Mouse (Mus musculus) adrenal gland, adult (tissue): Measurements from ENCODE around the gene Desi1.

Experiments
- DNase-seq, 2 experiments: peaks; one replicate each; pipeline ENCODE4 v3.0.0; 2022 to 2023; ENCODE audit warnings: low spot score in 1 of 2; ENCODE audit not compliant: inconsistent age in 2 of 2

Gene Desi1

DNA sequence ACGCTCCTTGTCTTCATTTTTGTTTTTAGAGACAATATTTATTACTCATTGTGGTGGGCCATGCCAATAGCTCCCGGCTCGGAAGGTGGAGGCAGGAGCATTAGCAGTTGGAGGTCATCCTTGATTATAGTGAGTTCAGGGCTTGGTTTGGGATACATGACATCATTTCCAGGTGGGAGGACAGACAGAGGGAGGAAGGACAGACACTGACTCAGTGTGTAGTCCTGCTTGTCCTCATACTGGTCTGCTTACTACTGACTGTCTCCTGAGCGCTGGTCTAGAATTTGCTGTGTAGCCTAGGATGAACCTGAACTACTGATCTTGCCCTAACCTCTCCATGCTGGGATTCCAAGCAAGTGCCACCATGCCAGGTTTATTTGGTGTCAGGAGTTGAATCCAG is at the start of gene Desi1:
Gene Desi1, minus strand, starts transcription at position 101 of the 400 bp plus-strand sequence.
- DNase-seq, result no peak

DNA sequence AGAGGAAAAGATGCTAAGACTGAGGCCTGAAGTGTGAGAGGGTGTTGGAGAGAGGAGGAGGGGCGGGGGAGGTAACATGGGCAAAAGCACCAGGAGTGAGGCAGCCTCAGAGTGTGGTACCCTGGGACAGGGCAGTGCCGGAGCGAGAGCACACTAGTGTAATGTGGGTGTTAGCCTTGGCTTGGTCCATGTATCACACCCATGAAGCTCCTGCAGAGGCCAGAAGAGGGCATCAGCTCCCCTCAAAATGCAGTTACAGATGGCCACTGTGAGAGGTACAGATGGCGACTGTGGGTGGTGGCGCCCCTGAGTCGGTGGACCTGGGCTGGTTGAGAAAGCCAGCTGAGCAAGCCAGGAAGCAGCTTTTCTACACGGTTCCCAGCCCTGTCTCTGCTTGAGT is 47.5 kb upstream of the Desi1 start:
- DNase-seq, result peak; percentile 17 to 68

DNA sequence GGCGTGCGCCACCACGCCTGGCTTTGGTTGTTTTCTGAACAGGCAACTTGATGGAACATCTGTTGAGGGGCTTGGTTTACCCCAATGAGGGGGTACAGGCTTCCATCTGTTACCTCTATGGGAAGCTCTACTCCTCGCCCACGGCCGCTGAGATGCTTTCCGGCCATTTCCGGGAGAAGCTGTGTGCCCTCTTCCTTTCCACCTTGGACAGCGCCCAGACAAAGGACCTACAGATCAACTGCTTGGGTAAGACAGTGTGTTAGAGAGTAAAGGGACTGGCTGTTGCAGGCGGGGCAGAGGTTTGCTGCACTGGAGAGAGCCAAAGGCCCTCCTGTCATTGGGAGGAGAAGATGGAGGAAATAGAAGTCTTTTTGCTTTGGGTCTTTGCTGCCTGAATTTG is 46.2 kb upstream of the Desi1 start:
- DNase-seq, result no peak

DNA sequence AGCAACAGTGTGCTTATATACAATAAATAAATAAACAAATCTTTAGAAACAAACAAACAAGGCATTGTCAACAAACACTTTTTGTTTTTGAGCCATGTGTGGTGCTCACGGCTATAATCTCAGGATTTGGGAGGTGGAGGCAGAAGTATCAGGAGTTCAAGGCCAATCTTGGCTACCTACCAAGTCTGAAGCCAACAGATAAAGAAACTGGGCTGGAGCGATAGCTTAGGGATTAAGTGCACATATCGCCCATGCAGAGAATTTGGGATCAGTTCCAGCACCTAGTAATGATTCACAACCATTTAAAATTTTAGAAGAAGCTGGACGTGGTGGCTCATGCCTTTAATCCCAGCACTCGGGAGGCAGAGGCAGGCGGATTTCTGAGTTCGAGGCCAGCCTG is 39.8 kb upstream of the Desi1 start:
- no peak for DNase-seq

DNA sequence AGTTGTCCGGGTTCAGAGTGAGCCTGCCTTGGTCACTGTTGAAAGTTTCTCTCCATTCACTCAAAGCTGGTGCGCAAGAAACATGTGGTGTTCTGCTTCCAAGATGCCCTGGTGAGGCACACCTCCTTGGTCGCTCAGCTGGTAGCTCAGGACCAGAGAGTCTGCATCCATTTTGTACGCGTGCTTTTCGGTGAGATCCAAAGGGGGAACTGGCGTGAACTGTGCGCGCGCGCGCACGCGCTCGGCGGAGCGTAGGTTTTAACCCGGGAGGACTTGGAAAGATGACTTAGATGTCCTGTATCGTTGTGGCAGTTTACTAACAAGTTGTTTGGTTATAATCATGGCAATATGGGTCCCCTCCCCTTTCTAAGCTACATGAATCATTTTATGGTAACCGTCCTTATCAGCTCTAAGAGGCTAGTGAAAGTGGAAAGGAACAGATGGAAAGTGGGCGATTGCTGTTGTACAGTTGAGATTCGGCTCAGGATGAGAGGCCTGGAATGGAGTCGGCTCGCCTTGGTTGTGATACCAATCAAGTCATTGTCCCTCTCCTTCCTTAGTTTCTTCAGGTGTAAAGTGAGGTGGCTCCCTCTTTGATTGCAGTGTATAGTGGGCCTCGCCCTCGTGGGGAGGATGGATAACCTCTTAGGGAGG is 38.3 kb upstream of the Desi1 start:
- DNase-seq, result no peak

DNA sequence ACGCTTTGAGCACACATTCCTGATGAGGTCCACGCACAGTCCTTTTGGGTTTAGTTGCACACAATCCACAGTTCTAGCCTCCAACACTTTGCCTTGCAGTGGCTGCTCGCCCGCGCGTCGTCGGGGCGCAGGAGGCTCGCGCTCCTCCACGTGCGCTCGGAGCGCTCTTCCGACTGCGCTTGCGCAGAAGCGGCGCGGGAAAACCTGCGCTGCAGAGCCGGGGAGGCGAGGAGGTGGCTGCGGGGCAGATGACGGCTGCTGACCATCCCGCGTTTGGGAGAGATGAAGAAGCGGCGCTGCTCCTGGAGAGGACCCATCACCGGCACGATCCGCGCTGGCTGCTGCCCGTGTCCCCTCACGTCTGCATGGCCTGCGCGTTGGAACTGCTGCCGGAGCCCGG is 36.2 kb upstream of the Desi1 start, which contains the start of gene Mei1:
Gene Mei1, plus strand, starts transcription at position 99 of the 400 bp plus-strand sequence.
- DNase-seq, result no peak

DNA sequence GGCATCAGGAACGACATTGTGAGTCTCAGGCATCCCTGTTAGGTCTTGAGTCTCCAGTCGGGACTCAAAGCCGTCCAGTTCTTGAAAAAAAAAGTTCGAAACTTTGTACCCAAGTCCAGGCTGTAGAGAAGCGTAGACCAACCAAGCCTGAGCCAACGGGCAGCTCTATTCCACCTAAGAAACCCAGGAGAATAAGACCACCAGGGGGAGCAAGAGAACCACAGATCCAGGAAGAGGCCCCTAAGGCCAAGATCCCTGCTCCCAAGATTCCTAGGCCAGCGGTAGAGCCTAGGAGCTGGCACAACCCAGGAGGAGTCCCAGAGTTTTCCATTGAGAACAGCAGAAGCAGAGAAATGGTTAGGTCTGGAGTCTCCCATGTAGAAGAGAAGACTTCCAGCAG is 31.8 kb upstream of the Desi1 start:
- DNase-seq, result peak; percentile 65 to 94

DNA sequence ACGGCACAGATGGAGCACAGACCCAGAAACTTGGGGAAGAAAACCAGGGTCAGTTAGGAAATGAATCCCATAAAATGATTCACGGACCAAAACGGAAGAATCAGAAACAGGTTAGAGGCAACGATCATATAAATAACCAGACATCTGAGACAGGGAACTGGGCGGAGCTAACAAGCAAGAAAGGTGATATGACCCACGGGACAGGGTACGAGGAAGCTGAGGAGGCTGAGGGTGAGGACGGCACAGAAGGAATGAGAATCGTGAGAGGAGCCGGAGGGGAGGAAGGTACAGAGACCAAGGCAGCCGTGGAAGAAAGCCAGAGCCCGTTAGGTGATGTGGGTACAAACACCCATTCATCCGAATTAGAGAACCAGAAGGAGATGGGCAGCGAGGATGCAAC is 30.2 kb upstream of the Desi1 start:
- DNase-seq, result no peak

DNA sequence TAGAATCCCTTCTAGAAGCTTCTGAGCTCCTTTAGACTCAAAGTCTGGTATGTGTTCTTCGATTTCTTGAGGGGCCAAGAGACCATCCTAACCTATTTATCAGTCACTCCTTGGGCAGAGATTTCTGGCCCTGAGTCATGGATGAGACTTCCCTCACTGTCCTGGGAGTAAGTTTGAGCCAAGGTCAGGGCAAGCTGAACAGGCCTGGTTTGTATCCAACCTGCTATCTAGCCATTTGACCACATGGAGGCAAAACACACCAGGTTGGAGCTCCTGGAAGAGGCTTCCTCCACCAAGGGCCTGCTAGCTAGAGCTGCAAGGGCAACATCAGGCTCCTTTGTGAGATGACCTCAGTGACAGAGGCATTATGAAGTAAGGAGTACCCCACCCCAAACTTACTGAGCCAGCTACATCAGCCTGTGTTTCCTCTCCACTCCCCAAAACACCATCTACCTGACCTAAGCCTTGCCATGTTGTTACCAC is 25.1 kb upstream of the Desi1 start, which contains the start of gene 4930407I10Rik:
Gene 4930407I10Rik, plus strand, starts transcription at position 433 of the 483 bp plus-strand sequence.
- peak; percentile 50 to 70 for DNase-seq

DNA sequence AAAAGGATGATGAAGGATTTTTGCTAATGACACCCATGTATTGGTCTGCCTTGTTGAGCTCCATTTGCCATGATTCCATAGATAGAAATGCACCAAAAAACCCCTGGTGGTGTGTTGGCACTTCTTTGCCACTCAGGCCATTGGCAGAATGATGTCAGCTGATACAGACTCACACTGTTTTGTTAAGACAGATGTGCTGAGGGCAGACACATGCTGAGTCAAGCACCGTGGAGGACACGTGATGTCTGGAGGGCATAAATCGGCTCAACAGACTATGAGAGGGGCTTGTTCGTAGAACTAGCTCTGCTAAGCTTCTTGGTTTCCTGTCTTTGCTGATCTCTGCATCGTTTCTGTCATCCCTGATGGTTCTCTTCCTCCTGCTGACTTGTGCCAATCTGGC is 18.9 kb upstream of the Desi1 start:
- DNase-seq, result no peak

DNA sequence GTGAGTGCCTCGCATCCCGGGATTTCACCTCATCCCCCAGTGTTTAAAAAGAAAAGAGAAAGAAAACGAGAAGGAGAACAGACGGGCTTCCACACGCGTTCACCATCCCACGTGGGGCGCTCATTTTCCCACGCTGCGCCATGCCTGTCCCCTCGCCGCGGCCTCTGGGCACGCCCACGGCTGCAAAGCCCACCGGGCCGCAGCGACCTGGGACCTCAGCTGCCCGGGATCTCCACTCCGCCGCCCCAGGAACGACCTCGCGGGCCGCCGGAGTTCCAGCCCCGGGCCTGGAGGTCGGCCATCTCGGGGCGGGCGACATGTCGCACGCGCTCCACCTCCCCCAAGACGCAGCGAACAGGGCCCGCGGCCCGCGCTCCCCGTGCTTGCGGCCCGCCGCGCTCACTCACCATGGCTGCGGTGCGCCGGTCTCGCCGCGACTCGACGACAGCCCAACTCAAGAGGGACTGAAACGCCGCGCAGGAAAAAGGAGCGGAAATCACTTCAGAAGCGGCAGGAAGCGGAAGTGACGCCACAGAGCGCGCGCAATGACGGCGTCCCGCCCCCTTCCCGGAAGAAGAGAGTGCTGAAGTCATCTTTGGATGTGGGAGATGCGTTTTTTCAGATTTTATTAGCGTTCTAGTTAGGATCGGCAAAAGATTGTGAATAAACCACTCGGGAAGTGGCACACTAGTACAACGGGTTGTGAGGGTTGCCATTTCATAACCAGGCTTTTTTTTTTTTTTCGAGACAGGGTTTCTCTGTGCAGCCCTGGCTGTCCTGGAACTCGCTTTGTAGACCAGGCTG is 13.6 kb upstream of the Desi1 start, which contains the start of gene Snu13:
Gene Snu13, minus strand, starts transcription at position 519 of the 804 bp plus-strand sequence.
- DNase-seq, result peak; percentile 93 to 98

DNA sequence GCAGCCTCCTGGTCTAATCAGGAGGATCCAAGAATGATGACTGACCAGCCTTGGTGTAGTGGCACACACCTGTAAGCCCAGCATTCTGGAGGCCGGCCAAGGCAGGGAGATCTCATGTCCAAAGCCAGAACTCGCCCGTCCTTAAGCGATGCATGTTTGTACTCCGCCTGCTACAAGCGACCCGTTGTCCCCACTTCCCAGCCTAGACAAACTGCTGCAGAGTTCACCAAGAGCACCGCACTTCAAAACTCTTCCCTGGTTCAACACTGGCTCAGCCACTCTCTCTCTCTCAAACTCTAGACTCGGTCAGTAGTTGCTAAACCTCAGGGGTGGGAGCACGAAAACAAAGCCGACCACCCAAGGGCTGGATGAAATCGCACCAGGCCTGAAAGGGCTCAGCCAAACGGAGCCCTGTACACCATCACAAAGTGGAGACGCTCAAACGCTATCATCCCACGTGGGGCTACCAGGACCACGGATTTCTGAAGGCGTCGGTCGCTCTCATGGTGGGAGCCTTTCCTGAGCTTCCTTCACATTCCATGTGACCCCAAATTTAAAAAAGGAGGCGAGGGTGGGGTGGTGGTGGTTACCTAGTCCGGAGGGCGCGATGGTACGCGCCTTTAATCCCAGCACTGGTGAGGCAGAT is 12.7 kb upstream of the Desi1 start:
- peak; percentile 36 to 62 for DNase-seq

DNA sequence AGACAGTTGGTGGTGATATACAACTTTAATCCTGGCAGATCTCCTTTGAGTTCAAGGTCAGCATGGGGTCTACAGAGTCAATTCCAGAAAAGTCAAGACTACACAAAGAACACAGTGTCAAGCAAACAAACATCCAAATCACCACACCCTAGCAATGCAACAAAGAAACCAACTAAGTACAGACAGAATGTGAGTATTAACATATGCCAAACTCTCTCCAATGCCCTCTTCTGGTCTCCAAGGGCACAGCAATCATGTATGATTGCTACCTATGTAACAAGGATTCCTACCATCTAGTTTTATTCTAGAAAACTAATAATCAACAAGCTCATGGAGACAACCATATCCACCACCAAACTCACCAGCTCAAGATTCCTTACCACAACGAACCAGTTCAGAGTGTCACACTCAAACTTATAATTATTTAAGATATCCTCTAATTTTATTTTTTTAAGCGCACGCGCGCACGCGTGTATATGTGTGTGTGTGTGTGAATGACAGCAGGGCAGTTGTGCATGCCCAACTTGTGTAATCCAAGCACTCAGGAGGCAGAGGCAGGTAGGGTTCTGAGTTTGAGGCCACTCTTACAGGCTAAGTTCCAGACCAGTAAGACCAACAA is 10.6 kb upstream of the Desi1 start:
- DNase-seq, result peak in 1 of 2 experiments; percentile 60

DNA sequence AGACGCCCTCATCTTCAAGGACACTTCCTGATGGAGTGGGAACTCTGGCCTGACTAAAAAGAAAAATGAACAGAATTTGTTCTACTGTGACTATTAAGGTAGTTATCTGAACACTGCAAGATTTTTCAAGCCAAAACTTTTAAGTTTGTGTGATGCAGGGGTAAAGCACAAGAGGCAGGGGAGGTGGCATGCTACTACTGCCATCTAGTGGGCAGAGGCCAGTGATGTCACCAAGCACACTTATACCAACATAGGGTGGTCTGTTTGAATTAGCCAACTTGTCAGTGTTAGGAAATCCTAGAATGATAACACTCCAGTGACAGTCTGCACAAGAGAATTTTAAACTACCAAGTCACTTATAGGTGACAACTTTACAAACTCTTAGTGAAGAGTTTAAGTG is 7.0 kb upstream of the Desi1 start:
- DNase-seq, result peak; percentile 46 to 80

DNA sequence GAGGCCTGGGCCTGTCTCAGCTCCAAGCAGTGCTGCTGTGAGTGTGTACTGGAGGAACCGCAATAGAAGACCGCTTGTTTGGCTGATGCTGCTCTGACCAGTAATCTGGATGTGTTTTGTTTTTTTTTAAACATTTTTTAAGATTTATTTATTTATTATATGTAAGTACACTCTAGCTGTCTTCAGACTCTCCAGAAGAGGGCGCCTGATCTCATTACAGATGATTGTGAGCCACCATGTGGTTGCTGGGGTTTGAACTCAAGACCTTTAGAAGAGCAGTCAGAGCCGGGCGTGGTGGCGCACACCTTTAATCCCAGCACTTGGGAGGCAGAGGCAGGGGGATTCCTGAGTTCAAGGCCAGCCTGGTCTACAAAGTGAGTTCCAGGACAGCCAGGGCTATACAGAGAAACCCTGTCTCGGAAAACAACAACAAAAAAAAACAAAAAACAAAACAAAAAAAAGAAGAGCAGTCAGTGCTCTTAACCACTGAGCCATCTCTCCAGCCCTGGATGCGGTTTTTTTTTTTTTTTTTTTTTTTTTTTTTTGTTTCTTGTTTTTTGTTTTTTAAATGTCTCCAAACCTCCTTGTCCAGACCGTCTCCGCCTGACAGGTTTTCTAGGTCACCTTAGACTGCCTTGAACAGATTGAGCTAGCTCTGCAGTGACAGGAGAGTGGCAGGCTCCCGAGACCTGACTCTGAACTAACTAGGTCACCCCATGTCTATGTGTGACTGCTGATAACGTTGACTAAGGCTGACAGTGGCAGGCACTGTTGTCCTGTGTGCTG is 2.4 kb upstream of the Desi1 start:
- DNase-seq, result peak in 1 of 2 experiments; percentile 68

DNA sequence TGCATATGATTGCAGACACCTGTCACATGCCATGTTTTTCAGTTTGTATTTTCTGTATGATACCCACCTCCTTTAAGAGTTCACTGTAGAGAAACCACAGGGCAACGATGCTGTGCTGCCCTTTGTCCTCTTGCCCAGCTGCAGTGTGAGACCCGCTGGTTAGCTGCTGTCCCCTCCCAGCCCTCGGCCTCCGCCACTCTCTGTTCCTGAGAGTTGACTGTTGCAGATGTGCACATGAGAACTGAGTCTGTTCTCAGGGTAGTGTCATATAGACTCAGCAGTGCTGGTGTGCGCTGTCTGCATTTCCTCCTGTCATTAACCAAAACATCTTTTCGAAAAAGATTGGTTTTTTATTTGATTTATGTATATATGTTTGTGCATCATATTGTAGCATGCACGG is 1.3 kb downstream of the Desi1 start:
- no peak for DNase-seq

DNA sequence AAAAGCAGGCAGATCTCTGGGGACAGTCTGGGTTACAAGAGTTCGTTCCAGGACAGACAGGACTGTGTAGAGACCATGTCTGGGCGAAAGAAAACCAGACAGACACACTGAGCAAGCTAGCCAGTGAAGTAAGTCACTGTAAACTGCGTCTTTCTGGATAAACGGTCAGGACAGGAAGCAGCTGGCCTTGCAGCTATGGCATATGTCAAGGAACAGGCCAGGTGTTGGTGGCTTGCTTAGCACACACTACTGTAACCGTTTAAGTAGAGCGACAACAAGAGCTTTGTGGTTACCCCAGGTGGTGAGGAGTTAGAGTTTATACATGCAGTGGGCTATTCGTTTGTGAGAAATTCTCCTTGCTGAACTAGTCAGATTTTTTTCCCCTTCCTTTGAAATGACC is 5.9 kb downstream of the Desi1 start:
- no peak for DNase-seq

DNA sequence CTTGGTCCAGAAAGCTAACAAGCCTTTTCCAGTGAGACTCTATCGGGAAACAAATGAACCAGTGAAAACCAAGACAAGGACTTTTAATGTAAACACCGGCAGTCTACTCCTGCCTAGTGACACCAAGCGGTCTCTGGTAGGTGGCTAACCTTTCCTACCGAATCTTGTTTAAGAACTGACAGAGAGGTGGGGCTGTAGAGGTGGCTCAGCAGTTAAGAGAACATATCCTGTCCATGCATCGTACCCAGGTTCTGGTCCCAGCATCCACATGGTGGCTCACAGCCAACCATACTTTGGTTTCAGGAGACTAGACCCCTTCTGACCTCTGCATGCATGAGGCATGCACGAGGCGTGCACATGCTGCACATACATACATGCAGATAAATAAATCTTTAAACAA is 6.4 kb downstream of the Desi1 start:
- DNase-seq, result no peak

DNA sequence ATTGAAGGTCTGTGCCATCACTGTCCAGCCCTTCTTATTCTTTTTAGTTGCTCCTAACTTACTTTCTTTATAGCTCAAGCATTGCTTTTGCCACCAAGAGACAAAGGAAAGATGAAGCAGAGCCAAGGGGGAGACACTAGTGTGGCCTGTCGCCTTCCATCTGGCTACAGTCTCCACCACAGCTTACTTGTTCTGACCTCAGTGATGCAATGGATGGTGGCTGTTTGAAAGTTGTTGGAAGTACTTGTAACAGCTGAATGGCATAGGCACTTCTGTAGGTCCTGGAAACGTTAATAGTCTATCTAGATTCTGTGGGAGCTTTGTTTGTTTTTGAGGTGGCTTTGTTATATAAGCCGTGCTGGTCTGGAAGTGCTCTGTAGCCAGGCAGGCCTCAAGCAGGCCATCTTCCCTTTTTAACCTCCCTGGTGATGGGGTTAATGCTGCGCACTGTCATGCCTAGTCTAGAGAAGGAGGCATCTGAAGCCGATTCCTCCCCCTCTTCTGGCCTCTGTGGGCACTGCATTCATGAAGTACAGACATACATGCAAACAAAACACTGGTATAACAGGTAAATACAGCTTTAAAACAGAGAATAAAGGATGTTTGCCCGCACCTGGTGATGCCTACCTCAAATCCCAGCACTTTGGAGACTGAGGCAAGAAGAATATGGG is 9.6 kb downstream of the Desi1 start:
- no peak for DNase-seq
